Mouse (Mus musculus) liver, embryonic 14.5 days (tissue): ENCODE measurements around the gene Lsm2. TPM values are rescaled to one million over a fixed set of nuclear protein-coding genes. Genes with fewer than 3 reads are reported as not detected.

Source experiments
- ATAC-seq: fragments of 200-750 bp; cut with Nextera tagmentation; 2 replicates; pipeline ENCODE4 v1.8.0; 2017; ENCODE audit warnings: moderate number of reproducible peaks, mild to moderate bottlenecking, moderate library complexity; ENCODE audit not compliant: insufficient read depth
- DNase-seq, 3 experiments: peaks; one replicate each; pipeline ENCODE4 v3.0.0-alpha.2; 2012 to 2013; ENCODE audit warnings: low read depth in 3 of 3, low spot score in 3 of 3
- H3K27ac ChIP-seq: fragments of 300-500 bp; sonication (generic); 2 replicates; pipeline ENCODE4 v1.5.1; 2014; ENCODE audit warnings: moderate library complexity, mild to moderate bottlenecking, control low read depth, inconsistent platforms
- H3K27me3 ChIP-seq: fragments of 300-500 bp; sonication (generic); 2 replicates; pipeline ENCODE4 v1.6.1; 2014; ENCODE audit warnings: mild to moderate bottlenecking, low read length, moderate library complexity; ENCODE audit not compliant: control insufficient read depth, insufficient read depth
- H3K36me3 ChIP-seq: fragments of 300-500 bp; sonication (generic); replicated peaks from 2 replicates; pipeline ENCODE4 v1.6.1; 2014; ENCODE audit warnings: low read depth; ENCODE audit not compliant: control insufficient read depth, insufficient read depth
- H3K4me1 ChIP-seq, 2 experiments: fragments of 200-500 bp in 1 of 2; fragments of 300-500 bp in 1 of 2; sonication (generic) in 1 of 2; replicated peaks; 2 replicates each; pipeline ENCODE4 v1.6.1; 2012 to 2014; ENCODE audit warnings: antibody characterized with exemption in 1 of 2, inconsistent platforms in 1 of 2, low read length in 1 of 2; ENCODE audit not compliant: control insufficient read depth in 2 of 2, insufficient read depth in 2 of 2
- H3K4me2 ChIP-seq: fragments of 300-500 bp; sonication (generic); 2 replicates; pipeline ENCODE4 v1.6.1; 2014; ENCODE audit warnings: low read depth, mild to moderate bottlenecking, control low read depth, moderate library complexity
- H3K4me3 ChIP-seq, 2 experiments: fragments of 200-500 bp in 1 of 2; fragments of 300-500 bp in 1 of 2; sonication (generic) in 1 of 2; 2 replicates each; pipeline ENCODE4 v1.5.1; 2012 to 2014; ENCODE audit warnings: low read depth in 2 of 2, low read length in 2 of 2, mild to moderate bottlenecking in 2 of 2, control low read depth in 1 of 2, inconsistent platforms in 1 of 2, moderate library complexity in 1 of 2; ENCODE audit not compliant: insufficient read depth in 1 of 2
- H3K9ac ChIP-seq: fragments of 300-500 bp; sonication (generic); replicated peaks from 2 replicates; pipeline ENCODE4 v1.6.1; 2014; ENCODE audit warnings: mild to moderate bottlenecking, control low read depth, moderate library complexity
- H3K9me3 ChIP-seq: fragments of 300-500 bp; sonication (generic); 2 replicates; pipeline ENCODE4 v1.6.1; 2016; ENCODE audit warnings: low read length, mixed read lengths; ENCODE audit not compliant: control insufficient read depth
- CTCF ChIP-seq: IDR thresholded peaks from 2 replicates; pipeline ENCODE4 v1.5.1; 2016; ENCODE audit warnings: antibody characterized with exemption, low read depth, control low read depth
- EP300 ChIP-seq: IDR thresholded peaks from 2 replicates; pipeline ENCODE4 v1.6.1; 2016; ENCODE audit warnings: antibody characterized with exemption, low read depth
- WGBS: fragments of 180-500 bp; shearing (Covaris S2); extraction: QIAGEN DNeasy Blood & Tissue Kit; methylation state at CpG from one replicate; pipeline ENCODE4 v1.1.7; 2014; ENCODE audit not compliant: insufficient replicate concordance; 5-methylcytosine and 5-hydroxymethylcytosine counted together
- polyA plus RNA-seq, 2 experiments: library from polyadenylated mRNA; depleted of rRNA in 1 of 2; stranded (reverse) in 1 of 2; unstranded in 1 of 2; fragments of >200 nt; fragmentation: Nextera tagmentation in 1 of 2; extraction: Ambion mirVana in 1 of 2; gene quantifications; 2 replicates each; pipeline versions ENCODE4 v1.2.1 to v1.2.3; 2012 to 2014

Lsm2 gene
- polyA plus RNA-seq, 2 experiments, result 121 to 122 TPM

- TF ChIP-seq EP300, result no peak
- peak; percentile 100 for TF ChIP-seq CTCF
- H3K36me3 ChIP-seq, result no peaks in the 10 kb centered on the region; the same call in 1 of the 2 replicates
- no peaks in the 10 kb centered on the region for H3K9me3 ChIP-seq
- H3K27ac ChIP-seq, result peak overlapping the region; percentile 23
- WGBS, result 5% methylated on average over 17 of the region's 17 CpGs
- no peak overlapping the region for H3K9ac ChIP-seq
- H3K4me1 ChIP-seq, result peaks cover 17 to 30% of the 10 kb centered on the region in 2 experiments
- no peaks in the 10 kb centered on the region for H3K27me3 ChIP-seq
- H3K4me3 ChIP-seq, result peak overlapping the region in 1 of 2 experiments; percentile 16; a peak in 2 of 4 replicates
- DNase-seq (peak; percentile 54 to 71 (median 60)), ATAC-seq (peak; percentile 21; the same call in 1 of the 2 replicates)
- peak overlapping the region; percentile 55 for H3K4me2 ChIP-seq
Observed at GRCm38 (mm10) chr17:35021163-35021808, 39.6 kb downstream of the Lsm2 start.

GRCm38 (mm10) chr17:35021842-35022477 lies 40.3 kb downstream of the Lsm2 start:
- Histone ChIP-seq H3K4me1 (peaks cover 17 to 30% of the 10 kb centered on the region in 2 experiments), H3K4me3 (no peak overlapping the region; a peak in 1 of 4 replicates), H3K27ac (peak overlapping the region; percentile 23), H3K4me2 (peak overlapping the region; percentile 55), H3K36me3 (no peaks in the 10 kb centered on the region), H3K27me3 (no peaks in the 10 kb centered on the region), H3K9me3 (no peaks in the 10 kb centered on the region), H3K9ac (no peak overlapping the region)
- TF ChIP-seq EP300 (peak; percentile 89), CTCF (no peak; the same call in 1 of the 2 replicates)
- WGBS, result 5% methylated on average over 6 of the region's 6 CpGs
- ATAC-seq, result peak; percentile 90
- DNase-seq, result peak; percentile 64 to 78 (median 72)

GRCm38 (mm10) chr17:35022541-35023060 lies 40.9 kb downstream of the Lsm2 start:
- no peak overlapping the region for H3K4me2 ChIP-seq
- H3K4me1 ChIP-seq, result peaks cover 17 to 31% of the 10 kb centered on the region in 2 experiments
- H3K9me3 ChIP-seq, result no peaks in the 10 kb centered on the region
- H3K4me3 ChIP-seq, result no peak overlapping the region
- no peak for DNase-seq
- H3K27ac ChIP-seq, result no peak overlapping the region
- ATAC-seq, result no peak
- no peaks in the 10 kb centered on the region for H3K27me3 ChIP-seq
- WGBS, result 64% methylated on average over 8 of the region's 8 CpGs
- H3K9ac ChIP-seq, result no peak overlapping the region
- no peaks in the 10 kb centered on the region for H3K36me3 ChIP-seq
- TF ChIP-seq CTCF, result no peak
- TF ChIP-seq EP300, result no peak

GRCm38 (mm10) chr17:35023221-35023620 lies 41.6 kb downstream of the Lsm2 start:
- Histone ChIP-seq H3K4me1 (peaks cover 21 to 34% of the 10 kb centered on the region in 2 experiments), H3K9me3 (no peaks in the 10 kb centered on the region), H3K4me3 (no peak overlapping the region), H3K27ac (no peak overlapping the region), H3K4me2 (no peak overlapping the region), H3K9ac (no peak overlapping the region), H3K27me3 (no peaks in the 10 kb centered on the region), H3K36me3 (no peaks in the 10 kb centered on the region)
- ATAC-seq (no peak), DNase-seq (no peak)
- 78% methylated on average over 5 of the region's 5 CpGs for WGBS
- TF ChIP-seq EP300 (no peak), CTCF (no peak)

GRCm38 (mm10) chr17:35023756-35024155 lies 42.1 kb downstream of the Lsm2 start:
- no peak for TF ChIP-seq CTCF
- TF ChIP-seq EP300, result no peak
- H3K36me3 ChIP-seq, result no peaks in the 10 kb centered on the region
- H3K4me3 ChIP-seq, result no peak overlapping the region
- no peaks in the 10 kb centered on the region for H3K27me3 ChIP-seq
- DNase-seq (no peak), ATAC-seq (no peak)
- no peaks in the 10 kb centered on the region for H3K9me3 ChIP-seq
- H3K4me1 ChIP-seq, result peaks cover 21 to 34% of the 10 kb centered on the region in 2 experiments
- WGBS, result 21% methylated on average over 4 of the region's 4 CpGs
- H3K9ac ChIP-seq, result no peak overlapping the region
- no peak overlapping the region for H3K4me2 ChIP-seq
- no peak overlapping the region for H3K27ac ChIP-seq
